Mouse (Mus musculus) megakaryocyte progenitor cell, adult 5-6 weeks (primary cell): Measurements from ENCODE around the gene Wdr59. TPM values are rescaled to one million over a fixed set of nuclear protein-coding genes. Genes with fewer than 3 reads are reported as not detected.

ENCODE experiments used
- ATAC-seq: replicated peaks from 2 replicates; pipeline ENCODE4 v1.8.0; 2016; ENCODE audit warnings: mild to moderate bottlenecking, moderate TSS enrichment, inconsistent platforms; ENCODE audit not compliant: poor library complexity
- total RNA-seq, 2 experiments: library from RNA; stranded (forward) in 1 of 2; stranded (reverse) in 1 of 2; fragments of 157-497, 149-512 nt in 1 of 2; fragments of 200-1000 nt in 1 of 2; gene quantifications; 2 replicates each; pipeline versions ENCODE4 v1.2.3 to v1.2.4; 2015 to 2017

Wdr59 gene
- total RNA-seq, 2 experiments from 2014 or later, result 6.3 to 6.8 TPM

DNA sequence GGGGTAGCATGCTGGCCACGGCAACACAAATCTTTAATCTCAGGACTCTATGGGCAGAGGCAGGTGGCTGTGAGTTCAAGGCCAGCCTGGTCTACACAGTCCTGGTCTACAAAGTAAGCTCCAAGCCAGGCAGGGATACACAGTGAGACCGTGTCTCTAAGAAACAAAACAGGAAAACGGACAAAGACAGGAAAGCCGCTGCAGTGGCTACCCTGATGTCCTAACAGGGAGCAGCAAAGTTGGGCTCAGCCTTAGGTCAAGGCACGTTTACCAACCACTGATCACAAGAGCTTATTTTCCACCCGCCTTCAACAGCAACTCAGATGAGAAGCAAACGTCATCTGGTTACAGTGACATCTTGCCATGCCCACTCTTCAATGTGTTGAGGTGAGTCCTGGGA is 25.6 kb downstream of the Wdr59 start:
- ATAC-seq, result no peak

DNA sequence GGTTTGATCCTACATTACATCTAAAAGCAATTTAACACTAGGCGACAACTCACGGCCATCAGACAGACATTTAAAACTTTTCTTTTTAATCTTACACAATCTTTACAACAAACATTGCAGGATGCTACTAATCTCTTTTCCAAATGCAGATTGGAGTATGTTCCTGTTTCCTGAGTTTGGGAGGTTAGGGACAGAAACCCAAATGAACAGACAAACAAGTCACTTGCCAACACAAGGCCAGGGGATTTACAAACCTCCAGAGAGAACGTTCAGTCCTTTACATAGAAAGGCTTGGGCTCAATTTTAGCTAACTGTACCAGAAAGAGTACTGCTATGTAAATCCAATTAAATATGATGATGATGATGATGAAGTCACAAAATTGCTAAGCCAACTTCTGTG is 28.7 kb downstream of the Wdr59 start:
- no peak for ATAC-seq

DNA sequence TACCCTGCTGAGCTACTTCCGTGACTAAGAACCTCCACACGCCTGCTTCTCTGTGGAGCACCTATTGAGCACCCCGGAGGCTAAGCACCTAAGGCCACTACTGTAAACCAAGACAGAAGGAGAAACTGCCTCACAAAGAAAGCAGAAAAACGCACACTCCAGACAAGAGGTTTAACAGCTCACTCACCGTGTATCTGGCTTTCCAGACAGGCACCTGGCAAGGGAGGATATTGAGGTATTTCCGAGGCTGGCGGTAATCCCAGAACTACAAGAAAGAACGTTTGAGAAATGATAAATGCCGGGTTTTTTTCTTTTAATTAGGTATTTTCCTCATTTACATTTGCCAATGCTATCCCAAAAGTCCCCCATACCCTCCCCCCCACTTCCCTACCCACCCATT is 29.4 kb downstream of the Wdr59 start:
- ATAC-seq, result no peak

DNA sequence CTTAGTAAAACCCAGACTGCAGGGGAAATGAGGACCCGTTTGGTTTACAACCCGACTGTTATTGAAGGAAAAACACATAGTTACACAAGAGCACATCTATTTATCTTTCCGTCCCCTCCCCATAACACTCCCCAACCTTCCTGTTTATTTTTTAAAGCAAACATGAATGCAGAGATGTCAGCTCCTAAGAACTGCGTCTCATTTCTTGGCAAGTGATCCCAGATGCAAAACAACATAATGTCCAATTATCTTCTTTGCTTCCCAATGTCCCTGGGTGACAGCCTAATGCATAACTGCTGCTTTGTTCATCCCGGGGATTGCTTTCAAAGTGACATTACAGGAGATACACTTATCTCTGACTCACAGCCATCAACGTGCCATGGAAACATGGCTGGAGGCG is 30.7 kb downstream of the Wdr59 start:
- no peak for ATAC-seq

DNA sequence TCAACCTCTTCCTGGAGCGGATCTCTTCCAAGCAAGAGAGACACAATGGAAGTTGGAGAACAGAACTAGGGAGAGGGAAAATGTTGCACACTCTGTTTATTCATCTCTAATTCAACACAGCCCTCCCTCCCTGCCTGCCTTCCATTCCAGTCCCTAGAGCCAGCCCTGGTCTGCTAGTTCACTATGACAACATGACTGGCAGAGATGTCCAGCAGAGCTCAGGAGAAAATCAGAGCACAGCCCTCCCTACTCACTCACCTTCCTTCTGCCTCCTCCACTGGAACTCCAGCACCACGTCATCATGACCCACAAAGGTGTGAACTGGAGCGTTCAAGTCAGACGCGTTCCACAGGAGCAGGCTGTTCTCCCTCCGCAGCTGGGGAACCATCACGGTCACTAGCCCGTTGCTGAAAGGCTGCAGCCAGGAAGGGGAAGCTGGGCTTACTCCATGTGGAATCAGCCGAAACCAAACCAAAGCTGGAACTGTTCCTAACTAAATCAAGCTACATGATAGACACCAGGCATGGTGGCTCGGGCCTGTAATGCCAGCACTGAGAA is 31.8 kb downstream of the Wdr59 start:
- no peak for ATAC-seq

DNA sequence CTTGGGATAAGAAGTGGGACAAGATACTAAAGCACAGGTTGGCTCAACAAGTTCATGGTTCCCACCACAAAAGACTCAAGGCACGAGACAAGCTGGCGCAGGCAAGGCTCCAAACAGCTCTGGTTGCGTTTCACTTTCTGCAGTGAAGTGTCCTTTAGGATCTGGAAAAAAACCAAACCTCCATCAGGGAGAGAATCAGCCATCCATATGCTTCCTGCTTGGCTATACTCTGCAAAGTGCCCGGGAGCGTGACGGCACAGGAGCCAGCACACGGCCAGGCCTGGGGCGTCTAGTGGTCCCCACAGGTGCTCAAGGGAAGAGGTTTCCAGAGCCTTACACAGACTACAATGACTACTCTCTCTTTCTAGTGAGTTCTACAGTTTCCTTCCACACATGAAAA is 41.2 kb downstream of the Wdr59 start:
- ATAC-seq, result no peak

DNA sequence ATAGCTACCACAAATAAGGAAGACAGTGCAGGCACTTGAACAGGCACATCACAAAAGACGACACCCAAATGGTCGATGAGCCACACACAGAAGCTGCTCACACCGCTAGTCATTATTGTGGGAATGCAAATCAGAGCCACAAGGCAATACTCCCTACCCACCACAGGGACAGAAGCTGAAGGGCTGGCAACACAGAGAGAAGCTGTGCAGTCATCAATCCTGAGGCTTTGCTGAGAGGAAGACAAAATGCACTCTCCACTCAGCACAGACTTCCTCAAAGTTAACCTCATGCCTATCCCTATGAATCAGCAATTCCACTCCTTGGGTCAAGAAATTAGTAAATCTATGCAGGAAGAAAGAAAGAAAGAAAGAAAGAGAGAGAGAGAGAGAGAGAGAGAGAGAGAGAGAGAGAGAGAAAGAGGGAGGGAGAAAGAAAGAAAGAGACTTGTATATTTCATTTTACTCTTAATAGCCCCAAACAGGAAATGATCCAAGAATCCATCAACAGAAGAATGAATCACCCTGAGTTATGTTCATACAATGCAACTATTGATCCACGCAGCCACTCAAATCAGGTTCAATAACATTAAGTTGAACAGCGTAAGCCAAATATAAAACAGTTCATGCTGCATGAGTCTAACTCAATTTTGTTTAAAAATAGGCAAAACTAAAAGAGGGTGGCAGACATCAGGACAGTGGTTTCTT is 44.0 kb downstream of the Wdr59 start:
- peak; percentile 44 for ATAC-seq

DNA sequence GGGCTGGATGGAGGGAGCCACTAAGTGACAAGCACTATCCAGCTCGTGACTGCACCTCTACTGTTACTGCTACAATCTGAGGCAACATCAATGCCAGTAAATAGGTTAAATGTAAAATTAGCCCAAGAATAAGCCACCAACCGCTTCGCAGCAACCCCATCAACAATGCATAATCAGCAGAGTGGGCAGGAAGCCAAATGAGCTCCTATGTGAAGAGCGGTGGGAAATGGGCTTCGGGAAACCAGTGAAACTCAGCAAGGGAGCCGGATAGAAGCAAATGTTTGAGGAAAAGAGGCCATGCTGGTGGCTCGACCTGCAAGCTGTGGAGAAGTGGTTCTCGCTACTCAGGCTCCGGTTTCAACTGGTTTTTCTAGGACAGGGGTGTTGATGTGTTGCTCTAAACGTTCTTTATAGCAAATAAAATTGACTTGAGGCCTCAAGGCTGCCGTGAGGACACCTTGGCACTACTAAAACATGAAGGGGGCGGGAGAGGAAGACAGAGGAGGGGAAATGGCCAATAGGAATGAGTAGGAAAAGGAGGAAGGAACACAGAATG is 50.3 kb downstream of the Wdr59 start:
- ATAC-seq, result no peak

DNA sequence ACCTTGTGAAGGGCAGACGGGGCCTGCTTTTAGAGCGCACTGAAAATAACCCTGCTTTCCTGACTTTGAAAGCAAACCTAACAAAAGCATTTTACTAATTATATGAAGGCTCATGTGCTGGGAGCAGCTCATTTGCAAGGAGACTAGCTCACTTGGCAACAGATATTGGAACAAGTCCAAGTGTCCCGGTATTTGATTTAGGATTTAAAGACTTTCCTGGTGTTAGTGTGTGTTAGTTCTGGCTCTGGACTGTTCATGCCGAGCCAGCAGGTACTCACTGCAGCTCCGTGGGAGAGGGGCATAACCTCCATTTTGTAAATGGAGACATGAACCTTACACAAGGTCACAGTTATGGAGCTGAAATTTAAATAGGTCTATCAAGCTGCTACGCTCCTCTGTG is 52.9 kb downstream of the Wdr59 start:
- no peak for ATAC-seq

DNA sequence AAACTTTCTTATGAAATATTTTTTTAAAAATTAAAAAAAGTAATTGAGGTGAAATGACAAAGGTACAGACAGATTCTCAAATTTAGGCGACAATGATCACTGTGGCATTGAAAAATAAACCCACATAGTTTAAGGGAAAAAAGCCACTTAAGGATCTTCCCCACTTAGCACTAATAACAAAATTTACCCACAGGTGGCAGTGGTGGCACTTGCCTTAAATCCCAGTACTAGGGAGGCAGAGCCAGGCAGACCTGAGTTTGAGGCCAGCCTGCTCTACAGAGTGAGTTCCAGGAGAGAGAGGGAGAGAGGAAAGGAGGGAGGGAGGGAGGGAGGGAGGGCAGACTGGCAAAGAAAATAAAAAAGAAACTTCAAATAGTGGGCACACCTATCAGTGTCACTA is 56.6 kb downstream of the Wdr59 start:
- 0 out of 2 replicates have a peak, but pooled peaks have one; percentile 46 for ATAC-seq

DNA sequence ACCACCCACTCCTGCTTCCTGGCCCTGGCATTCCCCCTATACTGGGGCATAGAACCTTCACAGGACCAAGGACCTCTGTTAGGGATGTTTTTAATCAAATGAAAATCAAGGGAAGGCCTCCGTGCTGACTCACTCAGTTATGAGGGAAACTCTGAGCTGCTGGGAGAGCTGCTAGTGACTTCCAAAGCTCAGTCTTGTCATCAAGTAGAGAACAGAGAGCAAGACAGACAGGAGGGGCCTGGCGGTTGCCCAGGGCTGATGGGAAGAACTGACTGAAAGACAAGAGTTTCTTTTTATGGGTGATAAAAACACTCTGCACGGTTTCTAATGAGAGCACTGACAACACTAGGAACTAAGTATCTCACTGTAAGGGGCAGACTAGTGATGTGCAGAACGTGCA is 57.4 kb downstream of the Wdr59 start:
- ATAC-seq, result no peak

DNA sequence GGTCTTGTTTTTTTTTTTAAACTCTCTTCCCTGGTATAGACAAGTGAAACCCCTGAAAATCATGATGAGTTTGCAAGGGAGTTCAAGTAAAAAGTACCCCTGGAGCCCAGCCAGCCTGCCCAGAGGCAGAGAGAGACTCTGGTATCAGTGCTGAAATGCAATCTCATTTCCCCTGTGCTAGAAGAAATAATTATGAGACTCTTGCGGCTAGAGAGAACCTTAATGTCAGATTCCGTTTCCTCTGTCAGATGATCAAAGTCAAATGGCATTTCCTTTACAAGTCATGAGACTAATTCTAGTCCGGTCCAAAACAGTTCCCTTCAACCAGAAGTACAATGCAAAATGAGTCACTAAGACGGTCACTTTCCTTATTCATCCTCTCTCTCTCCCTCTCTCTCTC is 72.2 kb downstream of the Wdr59 start:
- 0 out of 2 replicates have a peak, but pooled peaks have one; percentile 17 for ATAC-seq

DNA sequence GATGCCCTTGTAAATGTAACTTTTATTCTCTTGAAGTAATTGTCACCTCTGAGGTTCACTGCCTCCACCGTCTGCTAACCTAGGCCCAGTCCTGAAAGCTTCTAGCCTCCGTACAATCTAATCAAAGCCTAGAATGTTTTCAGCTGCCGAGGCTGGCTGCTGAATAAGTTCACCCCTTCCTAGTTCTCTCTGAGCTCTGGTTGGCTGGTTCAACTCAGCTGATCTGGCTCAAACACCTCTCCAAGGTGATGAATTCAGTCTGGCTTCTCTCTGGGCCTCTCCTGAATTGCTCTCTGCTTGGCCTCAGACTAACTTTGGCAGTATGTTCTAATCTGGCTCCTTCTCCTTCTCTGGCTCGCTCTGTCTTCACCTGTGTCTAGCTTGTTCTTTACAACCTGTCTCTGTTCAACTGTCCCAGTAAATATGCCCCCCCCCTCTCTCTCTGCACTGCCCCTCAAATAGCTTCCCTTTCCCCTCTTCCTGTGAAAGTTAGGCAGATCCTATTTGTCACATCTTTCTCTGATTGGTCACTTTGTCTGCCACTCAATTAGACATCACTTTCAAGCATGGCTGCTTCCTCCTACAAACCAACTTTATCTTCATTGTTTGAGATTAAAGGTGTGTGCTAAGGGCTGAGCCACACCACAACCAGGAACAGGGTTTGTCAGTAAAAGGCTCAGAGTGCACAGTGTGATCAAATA is 75.8 kb downstream of the Wdr59 start:
- ATAC-seq, result peak; percentile 18

DNA sequence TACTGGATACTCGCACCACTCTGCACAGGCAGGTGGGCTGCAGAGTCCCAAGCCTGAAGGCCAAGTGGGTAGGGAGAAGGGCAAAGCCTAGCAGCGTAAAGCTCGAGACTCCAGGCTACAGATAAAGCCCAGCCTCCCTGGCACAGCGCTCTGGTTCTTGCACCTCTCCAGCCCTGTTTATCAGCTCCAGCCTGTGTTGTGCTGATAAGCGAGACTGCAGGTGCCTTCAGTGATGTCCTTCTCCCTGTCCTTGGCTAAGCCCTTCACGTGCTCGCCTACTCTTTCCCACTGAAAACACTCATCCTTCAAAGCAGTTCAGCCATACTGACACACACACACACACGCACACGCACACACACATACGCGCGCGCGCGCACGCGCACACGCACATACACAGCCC is 76.3 kb downstream of the Wdr59 start:
- ATAC-seq, result peak; percentile 94

DNA sequence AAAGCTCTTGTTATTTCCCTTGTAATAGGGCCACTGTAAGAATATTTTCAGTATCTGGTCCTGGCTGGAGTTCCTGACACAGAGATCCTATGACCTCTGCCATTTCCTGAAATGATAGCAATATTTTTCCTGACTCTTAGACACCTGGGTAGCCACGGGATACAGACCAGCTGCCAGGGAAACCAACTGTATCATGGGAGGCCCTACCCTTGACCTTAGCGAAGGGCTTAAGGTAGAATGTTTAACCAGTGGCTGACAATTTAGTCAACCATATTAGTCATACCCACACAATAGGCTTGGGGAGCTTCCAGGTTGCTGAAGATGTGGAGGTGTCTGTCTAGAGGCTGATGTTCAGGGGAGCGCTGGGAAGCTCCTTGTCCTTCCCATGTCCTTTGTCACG is 77.6 kb downstream of the Wdr59 start:
- no peak for ATAC-seq

DNA sequence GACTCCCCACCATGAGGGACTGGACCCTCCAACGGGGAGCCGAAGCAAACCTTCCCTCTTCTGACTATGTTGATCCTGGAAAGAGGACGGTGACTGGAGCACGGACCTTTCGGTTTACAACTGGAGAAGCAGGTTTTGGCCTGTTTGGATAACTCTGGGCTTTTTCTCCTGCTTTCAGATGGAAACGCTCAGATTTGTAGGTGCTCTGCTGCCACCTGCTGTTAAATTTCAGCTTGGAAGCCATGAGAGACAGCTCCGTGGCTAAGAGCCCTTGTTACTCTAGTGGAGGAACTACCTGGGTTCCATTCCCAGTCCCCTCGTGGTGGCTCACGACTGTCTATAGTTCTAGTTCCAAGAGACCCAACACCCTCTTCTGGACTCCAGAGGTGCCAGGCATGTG is 82.7 kb downstream of the Wdr59 start:
- peak; percentile 89 for ATAC-seq

DNA sequence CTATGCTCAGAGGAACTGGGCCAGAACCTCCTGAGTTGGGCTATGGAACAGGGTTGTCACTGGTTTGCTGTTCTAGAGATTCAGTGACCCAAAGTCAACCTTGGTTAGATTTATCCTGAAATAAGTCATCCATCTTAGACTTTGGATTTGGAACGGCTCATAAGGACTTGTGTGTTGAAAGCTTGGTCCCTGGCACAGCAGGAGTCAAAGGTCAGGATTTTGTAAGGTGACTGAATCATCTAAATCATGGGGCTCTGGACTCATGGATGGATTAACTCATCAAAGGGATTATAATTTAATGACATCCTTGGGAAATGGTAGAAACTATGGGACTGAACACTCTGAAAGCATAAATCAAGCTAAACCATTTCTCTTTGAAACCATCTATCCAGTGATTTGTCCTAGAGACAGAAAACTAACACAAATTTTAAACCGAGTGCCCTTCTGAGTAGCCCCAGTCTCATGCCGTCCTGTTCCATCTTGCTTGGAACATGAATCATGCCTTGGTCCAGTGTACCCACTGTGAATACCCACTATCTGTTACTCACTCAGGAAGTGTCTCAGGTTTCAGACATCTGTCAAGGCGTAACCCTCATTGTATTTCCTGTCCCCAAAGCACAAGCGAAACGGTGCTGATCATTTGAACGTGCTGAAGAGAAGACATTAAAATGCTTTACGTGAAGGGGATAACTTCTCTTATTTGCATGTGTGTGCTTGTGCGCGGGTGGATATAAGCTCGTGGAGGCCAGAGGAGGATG is 86.6 kb downstream of the Wdr59 start:
- no peak for ATAC-seq

DNA sequence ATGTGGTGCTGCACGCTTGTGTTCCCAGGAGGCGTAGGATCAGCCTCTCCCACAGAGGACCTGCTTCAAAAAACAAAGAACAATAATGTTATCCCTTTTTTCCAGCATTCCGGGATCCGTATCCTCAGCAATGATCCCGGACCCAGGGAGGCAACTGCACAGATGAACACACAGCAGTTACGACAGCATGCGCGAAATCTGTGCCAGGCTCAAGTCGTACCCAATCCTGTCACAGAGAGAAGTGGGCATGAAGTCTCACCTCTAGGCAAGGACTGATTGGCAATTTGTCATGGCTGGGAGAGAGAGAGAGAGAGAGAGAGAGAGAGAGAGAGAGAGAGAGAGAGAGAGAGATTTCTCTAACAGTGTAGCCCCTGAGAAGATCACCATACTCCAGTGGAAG is 97.2 kb downstream of the Wdr59 start:
- ATAC-seq, result no peak

DNA sequence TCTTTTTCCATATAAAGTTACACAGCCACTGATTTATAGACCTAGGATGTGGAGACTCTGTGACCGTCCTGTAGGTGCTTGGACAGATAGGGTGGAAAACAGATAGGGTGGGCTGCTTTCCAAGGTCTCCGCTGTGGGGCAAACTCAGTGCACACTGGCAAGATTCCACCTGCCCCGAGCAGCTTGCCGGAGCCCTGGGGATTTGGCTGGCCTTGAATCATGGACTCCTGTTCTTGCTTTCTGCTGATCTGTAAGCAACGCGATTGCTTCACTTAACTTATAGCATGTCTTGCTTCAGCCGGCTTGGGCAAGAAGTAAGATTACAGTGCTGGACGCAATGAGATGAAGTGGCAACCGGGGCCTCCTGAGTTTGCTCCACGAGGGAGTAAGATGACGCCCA is 97.7 kb downstream of the Wdr59 start:
- ATAC-seq, result no peak

DNA sequence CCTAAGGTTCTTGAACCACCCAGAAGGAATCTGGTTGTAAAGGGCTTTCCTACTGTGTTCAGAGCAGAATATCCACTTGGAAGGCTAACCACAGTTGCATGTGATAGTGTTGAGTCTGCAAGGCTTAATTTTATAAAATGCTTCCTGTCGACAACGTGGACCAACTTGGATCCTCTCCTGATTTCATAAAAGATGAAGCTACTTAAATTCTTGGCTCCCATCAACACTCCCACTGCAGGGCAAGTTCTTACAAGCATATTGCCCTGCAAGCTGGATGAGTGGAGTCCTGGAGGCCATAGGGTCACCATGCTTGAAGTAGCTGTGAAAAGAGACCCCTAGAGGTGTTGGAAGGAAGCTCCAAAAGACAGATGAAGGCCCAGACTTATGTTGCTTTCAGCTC is 99.3 kb downstream of the Wdr59 start:
- ATAC-seq, result no peak

DNA sequence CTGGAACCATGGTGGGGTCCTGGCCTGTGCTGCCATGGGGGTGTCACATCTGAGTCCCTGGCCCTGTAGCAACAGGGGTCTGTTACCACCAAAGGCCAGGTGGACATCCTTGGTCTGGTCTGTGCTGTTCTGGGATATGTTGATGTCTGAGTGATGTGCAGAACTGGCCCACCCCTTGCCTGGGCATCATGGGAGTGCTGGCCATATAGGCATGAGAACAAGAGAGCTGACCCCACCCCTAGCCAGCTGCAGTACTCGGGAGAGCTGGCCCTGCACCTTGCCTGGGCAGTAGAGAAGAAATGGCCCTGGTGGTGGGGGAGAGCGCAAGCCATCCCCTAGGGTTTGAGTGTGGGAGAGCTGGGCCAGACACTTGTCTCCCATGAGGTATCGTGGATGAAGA is 102.7 kb downstream of the Wdr59 start:
- ATAC-seq, result no peak
